Mouse (Mus musculus): ENCODE measurements at regions not wholly inside any gene's neighbourhood (a gene's known extent, or its start where the extent isn't known, plus 50 kb on each side); places are given as distances from the start of the nearest gene placed in this dataset.

GRCm38 (mm10) chr2:79111673-79112072, 143.6 kb upstream of the Itga4 start:
- TF ChIP-seq CTCF (IDR thresholded peaks at IDR 0.05; ENCODE audit: low read depth, low read length) (no peak), POLR2A (IDR thresholded peaks at IDR 0.05; ENCODE audit: extremely low read depth, insufficient read depth, low read length) (no peak)
